Mouse (Mus musculus): ENCODE measurements at regions not wholly inside any gene's neighbourhood (a gene's known extent, or its start where the extent isn't known, plus 50 kb on each side); places are given as distances from the start of the nearest gene placed in this dataset.

GRCm38 (mm10) chr14:15795698-15796097 is 356.9 kb upstream of the Lrrc3b start:
- TF ChIP-seq GATA1 (IDR thresholded peaks at IDR 0.05; ENCODE audit: borderline replicate concordance, low read length) = no peak
- TF ChIP-seq FLI1 (IDR thresholded peaks at IDR 0.05; ENCODE audit: low read length) = no peak
